Mouse (Mus musculus) testis, adult 2 months (tissue): ENCODE results near the gene Srrm1. TPM values are rescaled to one million over a fixed set of nuclear protein-coding genes. Genes with fewer than 3 reads are reported as not detected.

Experiments used
- H3K27ac ChIP-seq: fragments of 200-500 bp; 2 replicates; pipeline ENCODE4 v1.5.1; 2012; ENCODE audit warnings: low read depth, low read length; ENCODE audit not compliant: control insufficient read depth, insufficient read depth
- H3K27me3 ChIP-seq: fragments of 200-500 bp; 2 replicates; pipeline ENCODE4 v1.6.1; 2012; ENCODE audit warnings: mild to moderate bottlenecking, low read length, moderate library complexity; ENCODE audit not compliant: control insufficient read depth, insufficient read depth
- H3K36me3 ChIP-seq: fragments of 200-500 bp; 2 replicates; pipeline ENCODE4 v1.6.1; 2012; ENCODE audit warnings: mild to moderate bottlenecking, low read length; ENCODE audit not compliant: control insufficient read depth, insufficient read depth
- H3K4me1 ChIP-seq: fragments of 200-500 bp; 2 replicates; pipeline ENCODE4 v1.6.1; 2012; ENCODE audit warnings: low read length; ENCODE audit not compliant: control insufficient read depth, insufficient read depth
- H3K4me3 ChIP-seq: fragments of 200-500 bp; 2 replicates; pipeline ENCODE4 v1.5.1; 2012; ENCODE audit warnings: low read depth, mild to moderate bottlenecking, low read length, moderate library complexity, mixed read lengths; ENCODE audit not compliant: control insufficient read depth
- CTCF ChIP-seq: fragments of 200-500 bp; IDR thresholded peaks from 2 replicates; pipeline ENCODE4 v1.5.1; 2012; ENCODE audit warnings: low read depth, mild to moderate bottlenecking, inconsistent platforms, low read length, moderate library complexity; ENCODE audit not compliant: control insufficient read depth, insufficient read depth, insufficient replicate concordance
- POLR2A ChIP-seq: fragments of 200-500 bp; IDR thresholded peaks from 2 replicates; pipeline ENCODE4 v1.6.1; 2012; ENCODE audit warnings: low read depth, mild to moderate bottlenecking, inconsistent platforms, low read length, moderate library complexity; ENCODE audit not compliant: control insufficient read depth
- polyA plus RNA-seq: library from polyadenylated mRNA; depleted of rRNA; stranded (reverse); fragments of >200 nt; gene quantifications from 2 replicates; pipeline ENCODE4 v1.2.3, GENCODE M21; 2012

Gene Srrm1
- polyA plus RNA-seq, 1 experiment = 25.7 TPM

GRCm38 (mm10) chr4:135317966-135318365, 35.2 kb downstream of the Srrm1 start:
- no peak for TF ChIP-seq POLR2A
- peak; percentile 82; the same call in 1 of the 2 replicates for TF ChIP-seq CTCF
- no peaks in the 10 kb centered on the region; the same call in 1 of the 2 replicates for H3K4me1 ChIP-seq
- H3K27me3 ChIP-seq = no peaks in the 10 kb centered on the region
- no peak overlapping the region for H3K4me3 ChIP-seq
- H3K36me3 ChIP-seq = peaks cover 6% of the 10 kb centered on the region
- H3K27ac ChIP-seq = no peak overlapping the region

GRCm38 (mm10) chr4:135317539-135317938, 35.6 kb downstream of the Srrm1 start:
- H3K4me1 ChIP-seq = no peaks in the 10 kb centered on the region; the same call in 1 of the 2 replicates
- peaks cover 6% of the 10 kb centered on the region for H3K36me3 ChIP-seq
- H3K27me3 ChIP-seq = no peaks in the 10 kb centered on the region
- H3K4me3 ChIP-seq = no peak overlapping the region
- TF ChIP-seq CTCF = no peak
- H3K27ac ChIP-seq = no peak overlapping the region

GRCm38 (mm10) chr4:135315287-135315686, 37.8 kb downstream of the Srrm1 start:
- Histone ChIP-seq H3K4me3 (no peak overlapping the region), H3K27me3 (no peaks in the 10 kb centered on the region), H3K27ac (no peak overlapping the region), H3K4me1 (peaks cover 3% of the 10 kb centered on the region), H3K36me3 (peaks cover 1% of the 10 kb centered on the region; the same call in 1 of the 2 replicates)
- no peak for TF ChIP-seq POLR2A
- no peak for TF ChIP-seq CTCF

- Histone ChIP-seq H3K4me3 (no peak overlapping the region), H3K27ac (no peak overlapping the region), H3K4me1 (peaks cover 5% of the 10 kb centered on the region), H3K36me3 (no peaks in the 10 kb centered on the region), H3K27me3 (no peaks in the 10 kb centered on the region)
- TF ChIP-seq POLR2A = no peak
Measured at GRCm38 (mm10) chr4:135314419-135314832, 38.7 kb downstream of the Srrm1 start.

GRCm38 (mm10) chr4:135313761-135314241, 39.3 kb downstream of the Srrm1 start:
- no peaks in the 10 kb centered on the region for H3K36me3 ChIP-seq
- H3K4me3 ChIP-seq = no peak overlapping the region
- H3K27ac ChIP-seq = no peak overlapping the region
- no peaks in the 10 kb centered on the region for H3K27me3 ChIP-seq
- H3K4me1 ChIP-seq = peaks cover 9% of the 10 kb centered on the region
- TF ChIP-seq CTCF (no peak), POLR2A (no peak)

- peaks cover 13% of the 10 kb centered on the region for H3K4me1 ChIP-seq
- TF ChIP-seq POLR2A (no peak), CTCF (no peak)
- no peak overlapping the region for H3K4me3 ChIP-seq
- no peaks in the 10 kb centered on the region for H3K27me3 ChIP-seq
- H3K27ac ChIP-seq = no peak overlapping the region
- H3K36me3 ChIP-seq = no peaks in the 10 kb centered on the region
Measured at GRCm38 (mm10) chr4:135313111-135313691, 39.9 kb downstream of the Srrm1 start.

GRCm38 (mm10) chr4:135312706-135313105, 40.4 kb downstream of the Srrm1 start:
- TF ChIP-seq CTCF = no peak
- TF ChIP-seq POLR2A = no peak
- H3K4me3 ChIP-seq = no peak overlapping the region
- H3K27ac ChIP-seq = no peak overlapping the region
- peaks cover 16% of the 10 kb centered on the region for H3K4me1 ChIP-seq
- H3K36me3 ChIP-seq = no peaks in the 10 kb centered on the region
- H3K27me3 ChIP-seq = no peaks in the 10 kb centered on the region

- Histone ChIP-seq H3K4me1 (peaks cover 37% of the 10 kb centered on the region), H3K36me3 (no peaks in the 10 kb centered on the region), H3K27ac (no peak overlapping the region), H3K4me3 (no peak overlapping the region), H3K27me3 (no peaks in the 10 kb centered on the region)
- TF ChIP-seq POLR2A = no peak
- no peak for TF ChIP-seq CTCF
Measured at GRCm38 (mm10) chr4:135310371-135310770, 42.8 kb downstream of the Srrm1 start.
